Mouse (Mus musculus) embryonic facial prominence, embryonic 12.5 days (tissue): ENCODE results near the gene Etnk1. TPM values are rescaled to one million over a fixed set of nuclear protein-coding genes. Genes with fewer than 3 reads are reported as not detected.

Experiments used
- ATAC-seq: fragments of 200-750 bp; cut with Nextera tagmentation; 2 replicates; pipeline ENCODE4 v1.8.0; 2017; ENCODE audit not compliant: insufficient number of reproducible peaks, insufficient read depth, low FRiP score, low TSS enrichment
- H3K27ac ChIP-seq: fragments of 300-500 bp; sonication (generic); 2 replicates; pipeline ENCODE4 v1.5.1; 2016; ENCODE audit warnings: mild to moderate bottlenecking
- H3K27me3 ChIP-seq: fragments of 300-500 bp; sonication (generic); 2 replicates; pipeline ENCODE4 v1.6.1; 2016; ENCODE audit warnings: mild to moderate bottlenecking, moderate library complexity
- H3K36me3 ChIP-seq: fragments of 300-500 bp; sonication (generic); 2 replicates; pipeline ENCODE4 v1.6.1; 2016; ENCODE audit warnings: mild to moderate bottlenecking
- H3K4me1 ChIP-seq: fragments of 300-500 bp; sonication (generic); 2 replicates; pipeline ENCODE4 v1.6.1; 2016
- H3K4me2 ChIP-seq: fragments of 300-500 bp; sonication (generic); replicated peaks from 2 replicates; pipeline ENCODE4 v1.6.1; 2016; ENCODE audit warnings: mild to moderate bottlenecking, moderate library complexity
- H3K4me3 ChIP-seq: fragments of 300-500 bp; sonication (generic); 2 replicates; pipeline ENCODE4 v1.5.1; 2016; ENCODE audit warnings: mild to moderate bottlenecking
- H3K9ac ChIP-seq: fragments of 300-500 bp; sonication (generic); 2 replicates; pipeline ENCODE4 v1.6.1; 2016; ENCODE audit warnings: mild to moderate bottlenecking, moderate library complexity
- H3K9me3 ChIP-seq: fragments of 300-500 bp; sonication (generic); 2 replicates; pipeline ENCODE4 v1.6.1; 2016; ENCODE audit warnings: mild to moderate bottlenecking, moderate library complexity
- WGBS: fragments of 180-500 bp; shearing (Covaris S2); methylation state at CpG from one replicate; pipeline ENCODE4 v1.1.7; 2016; 5-methylcytosine and 5-hydroxymethylcytosine counted together
- polyA plus RNA-seq: library from polyadenylated mRNA; unstranded; fragments of >200 nt; fragmentation: Nextera tagmentation; extraction: Ambion mirVana; gene quantifications from 2 replicates; pipeline ENCODE4 v1.2.1, GENCODE M21; 2016

Gene Etnk1
- polyA plus RNA-seq, 1 experiment from 2014 or later: 30.7 TPM

DNA sequence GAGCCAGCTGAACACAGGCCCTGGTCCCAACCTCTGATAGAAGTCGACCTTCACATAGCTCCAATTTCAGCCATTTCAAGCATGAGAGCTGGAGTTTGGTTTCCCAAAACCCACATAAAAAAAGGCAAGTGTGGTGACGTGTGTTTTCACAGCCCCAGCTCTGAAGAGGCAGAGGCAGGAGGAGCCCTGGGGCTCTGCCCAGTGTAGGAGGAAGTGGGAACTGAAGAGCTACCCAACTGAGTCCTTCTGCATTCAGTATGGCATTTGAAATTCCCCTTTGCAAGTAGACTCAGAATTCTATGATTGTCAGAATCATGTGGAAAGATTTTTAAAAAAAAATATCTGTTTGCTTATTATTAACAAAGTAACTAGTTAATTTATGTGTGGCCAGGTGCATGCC is 63.9 kb downstream of the Etnk1 start:
- WGBS: 63% methylated on average over 2 of the region's 2 CpGs

DNA sequence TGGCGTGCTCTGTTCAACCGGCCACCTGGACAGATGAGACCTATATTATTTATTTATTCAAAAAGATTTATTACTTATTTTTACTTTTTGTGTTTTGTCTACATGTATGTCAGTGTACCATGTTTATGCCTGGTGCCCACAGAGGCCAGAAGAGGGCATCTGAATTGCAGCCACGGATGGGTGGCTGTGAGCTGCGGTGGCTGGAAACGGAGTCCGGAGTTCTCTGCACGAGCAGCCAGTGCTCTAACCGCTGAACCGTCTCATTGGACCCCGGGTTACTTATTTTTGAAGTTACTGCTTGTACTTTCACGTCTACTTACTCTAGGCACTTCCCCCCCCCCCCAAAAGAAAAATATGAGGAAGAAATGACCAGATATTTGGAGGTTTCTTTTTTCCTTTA is 65.7 kb downstream of the Etnk1 start:
- WGBS: 87% methylated on average over 11 of the region's 11 CpGs
- no peaks in the 10 kb centered on the region for H3K36me3 ChIP-seq
- H3K4me1 ChIP-seq: no peaks in the 10 kb centered on the region
- H3K27me3 ChIP-seq: no peaks in the 10 kb centered on the region
- no peak overlapping the region for H3K4me3 ChIP-seq
- no peak overlapping the region for H3K27ac ChIP-seq
- H3K4me2 ChIP-seq: no peak overlapping the region
- no peaks in the 10 kb centered on the region for H3K9me3 ChIP-seq
- H3K9ac ChIP-seq: no peak overlapping the region
- no peak for ATAC-seq

More for the DNA sequence above, 63.9 kb downstream of the Etnk1 start:
- no peak overlapping the region for H3K4me3 ChIP-seq
- H3K27me3 ChIP-seq: no peaks in the 10 kb centered on the region
- H3K36me3 ChIP-seq: no peaks in the 10 kb centered on the region
- no peaks in the 10 kb centered on the region for H3K4me1 ChIP-seq
- H3K27ac ChIP-seq: no peak overlapping the region
- no peak for ATAC-seq
- H3K9me3 ChIP-seq: no peaks in the 10 kb centered on the region
- no peak overlapping the region for H3K4me2 ChIP-seq
- H3K9ac ChIP-seq: no peak overlapping the region

DNA sequence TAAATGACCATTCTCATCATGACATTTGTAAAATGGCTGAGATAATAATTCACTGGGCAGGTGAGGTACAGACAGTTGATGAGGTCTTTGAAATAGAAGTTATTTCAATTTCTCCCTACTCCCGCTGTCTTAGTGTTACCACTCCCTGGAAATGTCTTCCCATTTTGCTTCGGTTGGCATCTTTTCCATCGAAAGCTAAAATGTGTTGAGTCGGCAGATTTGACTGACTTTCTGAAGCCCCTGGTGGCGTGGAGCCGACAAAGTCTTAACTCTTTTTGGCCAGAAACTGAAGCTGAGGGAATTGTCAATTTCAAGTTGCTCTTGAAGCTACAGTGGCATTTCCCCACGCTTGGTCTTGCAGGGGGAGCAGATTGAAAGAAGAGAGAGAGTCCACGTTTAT is 67.8 kb downstream of the Etnk1 start:
- Histone ChIP-seq H3K27ac (no peak overlapping the region), H3K4me2 (no peak overlapping the region), H3K27me3 (no peaks in the 10 kb centered on the region), H3K9me3 (no peaks in the 10 kb centered on the region), H3K9ac (no peak overlapping the region), H3K4me1 (no peaks in the 10 kb centered on the region), H3K36me3 (no peaks in the 10 kb centered on the region), H3K4me3 (no peak overlapping the region)
- no peak for ATAC-seq
- WGBS: 82% methylated on average over 8 of the region's 8 CpGs

DNA sequence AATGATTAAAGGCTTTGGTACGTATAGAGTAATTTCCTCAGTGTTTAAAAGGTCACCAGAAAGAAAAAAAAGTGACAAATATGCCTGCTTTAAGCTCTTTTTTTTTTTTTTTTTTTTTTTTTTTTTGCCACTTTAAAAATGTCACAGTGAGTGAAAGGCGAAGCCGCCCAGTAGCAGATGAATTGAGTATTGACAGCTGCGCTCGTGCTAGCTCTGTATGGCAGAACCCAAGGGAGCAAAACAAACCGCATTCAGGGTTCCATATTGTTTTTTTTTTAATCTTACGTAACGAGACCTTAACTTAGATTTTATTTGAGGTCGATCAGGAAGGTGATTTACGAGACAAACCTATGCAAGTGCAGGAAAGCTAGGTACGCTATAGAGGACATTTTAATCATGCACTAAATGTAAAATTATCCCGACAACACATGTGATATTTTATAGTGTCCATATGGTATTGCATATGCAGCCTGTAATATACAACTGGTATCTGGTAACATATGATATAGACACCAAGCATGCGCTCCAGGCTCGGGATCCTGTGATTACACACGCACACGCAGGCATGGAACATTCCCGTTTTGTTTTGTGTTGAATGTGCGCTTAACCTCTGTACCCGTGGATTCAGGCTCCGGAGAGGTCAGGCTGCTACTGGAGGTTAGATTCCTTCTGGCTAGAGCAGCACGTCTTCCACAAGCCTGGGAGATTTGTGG is 72.5 kb downstream of the Etnk1 start:
- no peaks in the 10 kb centered on the region for H3K36me3 ChIP-seq
- H3K27ac ChIP-seq: no peak overlapping the region
- no peaks in the 10 kb centered on the region for H3K9me3 ChIP-seq
- 66% methylated on average over 21 of the region's 21 CpGs for WGBS
- ATAC-seq: no peak
- H3K4me2 ChIP-seq: no peak overlapping the region
- H3K4me1 ChIP-seq: no peaks in the 10 kb centered on the region
- H3K27me3 ChIP-seq: no peaks in the 10 kb centered on the region
- H3K4me3 ChIP-seq: no peak overlapping the region
- H3K9ac ChIP-seq: no peak overlapping the region

DNA sequence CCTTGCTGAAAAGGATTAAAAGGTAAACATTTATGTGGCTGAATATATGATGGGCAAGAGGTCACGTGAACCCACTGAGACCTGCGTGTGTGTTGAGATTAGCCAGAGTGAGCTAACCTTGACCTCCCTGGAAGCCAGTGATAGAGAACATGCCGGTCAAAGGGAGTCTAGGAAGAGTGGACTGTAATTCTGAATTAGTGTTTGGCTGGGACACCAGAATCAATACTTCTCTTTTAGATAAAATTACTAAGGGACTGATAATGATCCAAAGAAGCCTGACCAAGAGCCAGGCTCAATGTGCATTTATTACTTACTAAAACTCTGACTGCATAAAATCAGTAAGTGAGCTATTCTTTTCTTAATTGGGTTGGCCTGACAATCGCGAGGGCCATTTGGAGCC is 76.2 kb downstream of the Etnk1 start:
- no peaks in the 10 kb centered on the region for H3K27me3 ChIP-seq
- no peak overlapping the region for H3K4me2 ChIP-seq
- no peak overlapping the region for H3K4me3 ChIP-seq
- no peaks in the 10 kb centered on the region for H3K36me3 ChIP-seq
- 88% methylated on average over 5 of the region's 5 CpGs for WGBS
- no peak overlapping the region for H3K27ac ChIP-seq
- no peak for ATAC-seq
- no peaks in the 10 kb centered on the region for H3K9me3 ChIP-seq
- no peaks in the 10 kb centered on the region for H3K4me1 ChIP-seq
- H3K9ac ChIP-seq: no peak overlapping the region

DNA sequence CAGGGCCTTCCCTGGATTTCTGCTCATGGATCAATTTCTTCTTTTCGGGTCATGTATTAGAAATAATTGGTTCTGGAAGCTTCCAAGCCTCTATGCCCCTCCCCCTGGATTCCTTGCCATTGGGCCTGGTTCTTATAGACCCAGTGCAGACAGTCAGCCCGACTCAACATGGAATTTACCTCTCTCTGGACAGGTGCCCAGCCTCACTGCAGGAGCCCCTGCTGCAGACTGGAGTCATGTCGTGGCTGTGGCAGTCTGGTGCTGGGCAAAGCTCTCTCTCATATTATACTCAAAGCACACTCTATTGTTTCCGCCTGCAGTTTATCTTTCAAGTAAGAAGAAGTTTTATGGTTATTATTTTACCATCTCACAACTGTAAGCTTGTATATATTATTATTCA is 90.9 kb downstream of the Etnk1 start:
- 71% methylated on average over 4 of the region's 4 CpGs for WGBS
- H3K9ac ChIP-seq: no peak overlapping the region
- H3K27ac ChIP-seq: no peak overlapping the region
- H3K4me2 ChIP-seq: no peak overlapping the region
- no peaks in the 10 kb centered on the region for H3K36me3 ChIP-seq
- H3K4me1 ChIP-seq: peaks cover 10% of the 10 kb centered on the region; the same call in 1 of the 2 replicates
- no peak for ATAC-seq
- H3K27me3 ChIP-seq: 0 out of 2 replicates have a peak, but pooled peaks cover 13% of the 10 kb centered on the region
- H3K4me3 ChIP-seq: no peak overlapping the region
- H3K9me3 ChIP-seq: no peaks in the 10 kb centered on the region

DNA sequence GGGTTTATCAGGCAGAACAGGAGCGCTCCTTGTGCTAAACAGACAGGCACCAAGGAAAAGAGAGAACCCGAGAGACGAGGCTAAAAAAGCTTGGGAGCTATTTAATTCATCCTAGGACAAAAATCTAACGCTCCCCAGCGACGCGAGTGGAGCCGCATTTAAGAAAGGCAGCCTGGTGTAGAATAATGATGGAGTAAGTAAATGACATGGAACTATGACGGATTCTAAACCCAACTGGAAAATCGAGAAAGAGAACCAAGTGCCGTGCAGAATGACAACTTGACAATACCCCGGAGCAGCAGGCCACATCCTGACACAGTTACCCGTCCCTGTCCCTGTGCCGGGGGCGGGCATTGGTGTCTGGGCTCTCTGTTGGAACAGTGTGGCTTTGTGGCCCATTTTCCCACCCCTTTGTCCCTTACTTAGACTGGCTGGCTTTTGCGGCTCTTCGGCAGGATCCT is 92.2 kb downstream of the Etnk1 start:
- no peak overlapping the region for H3K27ac ChIP-seq
- WGBS: 47% methylated on average over 17 of the region's 17 CpGs
- no peaks in the 10 kb centered on the region for H3K9me3 ChIP-seq
- ATAC-seq: no peak
- H3K4me3 ChIP-seq: no peak overlapping the region
- H3K27me3 ChIP-seq: 0 out of 2 replicates have a peak, but pooled peaks cover 13% of the 10 kb centered on the region
- no peak overlapping the region for H3K9ac ChIP-seq
- H3K4me1 ChIP-seq: peaks cover 10% of the 10 kb centered on the region; the same call in 1 of the 2 replicates
- H3K4me2 ChIP-seq: no peak overlapping the region
- no peaks in the 10 kb centered on the region for H3K36me3 ChIP-seq

DNA sequence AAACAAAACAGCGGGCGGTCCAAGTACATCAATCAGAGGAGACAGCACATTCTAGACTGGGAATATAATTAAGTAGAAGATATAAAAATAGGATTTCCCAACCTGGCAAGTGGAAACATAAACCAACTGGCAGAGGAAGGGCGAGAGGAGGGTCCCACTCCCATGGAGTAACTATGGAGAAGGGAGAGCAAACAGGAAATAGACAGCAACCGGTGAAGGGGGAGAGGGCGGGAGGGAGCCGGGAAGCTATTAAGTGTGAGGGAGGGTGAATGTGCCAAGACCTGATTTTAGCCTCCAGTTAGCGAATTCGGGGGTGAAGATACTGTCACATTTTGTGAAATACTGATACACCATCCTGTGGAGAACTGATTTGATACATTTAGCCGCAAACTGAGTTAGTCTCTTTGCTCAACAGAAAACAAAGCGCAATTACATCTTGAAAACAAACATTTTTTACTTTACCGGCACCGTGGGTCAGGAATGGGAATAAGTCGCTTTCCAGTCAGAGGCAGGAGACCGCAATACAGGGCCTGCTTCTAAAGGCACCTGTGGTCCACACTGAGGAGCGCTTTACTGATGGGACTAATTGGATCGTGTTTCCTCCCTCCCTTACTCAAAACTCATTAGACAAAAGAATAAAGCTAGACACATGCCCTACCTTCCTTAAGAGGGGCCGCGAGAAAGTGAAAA is 93.0 kb downstream of the Etnk1 start:
- H3K4me1 ChIP-seq: peaks cover 10% of the 10 kb centered on the region; the same call in 1 of the 2 replicates
- no peak overlapping the region for H3K27ac ChIP-seq
- H3K27me3 ChIP-seq: 0 out of 2 replicates have a peak, but pooled peaks cover 13% of the 10 kb centered on the region
- no peak overlapping the region for H3K9ac ChIP-seq
- H3K9me3 ChIP-seq: no peaks in the 10 kb centered on the region
- peak overlapping the region; percentile 21; the same call in 1 of the 2 replicates for H3K4me2 ChIP-seq
- H3K36me3 ChIP-seq: no peaks in the 10 kb centered on the region
- H3K4me3 ChIP-seq: no peak overlapping the region
- 47% methylated on average over 18 of the region's 18 CpGs for WGBS
- ATAC-seq: no peak

DNA sequence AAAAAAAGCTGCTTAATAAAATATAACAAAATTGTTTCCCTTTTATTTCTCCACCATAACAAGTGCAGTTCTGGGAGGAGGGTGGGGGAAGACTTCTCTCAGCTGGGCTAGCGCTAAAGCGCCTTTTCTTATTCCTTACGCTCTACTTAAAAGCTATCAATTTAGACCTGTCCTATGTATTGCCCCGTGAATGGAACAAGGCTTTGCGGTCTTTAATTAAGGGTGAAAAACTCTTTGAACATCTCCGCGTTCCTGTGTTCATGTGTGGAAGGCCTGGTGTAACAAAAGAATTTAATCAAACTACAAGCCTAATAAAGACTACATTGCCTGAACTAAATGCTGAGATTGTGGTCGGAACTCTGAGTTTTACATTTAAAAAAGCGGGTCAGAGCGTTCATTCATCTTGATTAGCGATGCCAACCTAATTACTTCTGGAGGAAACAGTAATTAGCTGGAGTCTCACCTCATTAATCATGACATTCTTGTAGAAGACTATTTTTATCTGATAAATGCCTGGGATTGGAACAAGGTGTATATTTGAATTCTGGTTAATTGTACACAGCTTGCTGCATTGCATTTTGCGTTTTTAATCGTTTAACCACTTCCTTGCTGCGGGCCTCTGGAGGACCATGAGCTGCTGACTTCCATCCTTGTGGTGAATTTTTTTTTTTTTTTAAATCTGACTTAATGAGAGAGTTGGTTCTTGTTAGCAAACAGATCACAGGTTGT is 93.7 kb downstream of the Etnk1 start:
- H3K27ac ChIP-seq: no peak overlapping the region
- no peak overlapping the region for H3K9ac ChIP-seq
- no peaks in the 10 kb centered on the region for H3K9me3 ChIP-seq
- no peak for ATAC-seq
- no peak overlapping the region for H3K4me3 ChIP-seq
- no peak overlapping the region for H3K4me2 ChIP-seq
- WGBS: 49% methylated on average over 14 of the region's 14 CpGs
- 0 out of 2 replicates have a peak, but pooled peaks cover 13% of the 10 kb centered on the region for H3K27me3 ChIP-seq
- no peaks in the 10 kb centered on the region for H3K36me3 ChIP-seq
- H3K4me1 ChIP-seq: peaks cover 10% of the 10 kb centered on the region; the same call in 1 of the 2 replicates

DNA sequence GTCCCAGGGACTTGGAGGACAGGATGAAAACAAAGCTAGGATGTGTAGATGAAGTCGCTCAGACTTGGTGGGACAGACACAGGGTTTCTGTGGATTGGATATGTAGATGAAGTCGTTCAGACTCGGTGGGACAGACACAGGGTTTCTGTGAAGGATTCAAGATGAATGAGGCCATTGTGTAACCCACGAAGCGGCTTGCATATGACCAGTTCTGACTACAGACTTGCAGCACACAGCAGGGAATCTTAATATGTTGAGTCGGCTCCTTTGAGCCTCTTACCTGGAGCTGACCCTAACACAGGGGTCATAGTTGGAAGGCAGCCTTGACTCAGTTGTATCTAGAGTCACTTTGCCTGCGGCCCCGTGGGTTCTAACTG is 94.3 kb downstream of the Etnk1 start:
- H3K4me1 ChIP-seq: peaks cover 10% of the 10 kb centered on the region; the same call in 1 of the 2 replicates
- H3K9ac ChIP-seq: no peak overlapping the region
- no peaks in the 10 kb centered on the region for H3K9me3 ChIP-seq
- H3K4me3 ChIP-seq: no peak overlapping the region
- H3K27ac ChIP-seq: peak overlapping the region; percentile 12; the same call in 1 of the 2 replicates
- no peak overlapping the region for H3K4me2 ChIP-seq
- 0 out of 2 replicates have a peak, but pooled peaks have one; percentile 15 for ATAC-seq
- H3K27me3 ChIP-seq: 0 out of 2 replicates have a peak, but pooled peaks cover 13% of the 10 kb centered on the region
- no peaks in the 10 kb centered on the region for H3K36me3 ChIP-seq
- WGBS: 43% methylated on average over 8 of the region's 8 CpGs

DNA sequence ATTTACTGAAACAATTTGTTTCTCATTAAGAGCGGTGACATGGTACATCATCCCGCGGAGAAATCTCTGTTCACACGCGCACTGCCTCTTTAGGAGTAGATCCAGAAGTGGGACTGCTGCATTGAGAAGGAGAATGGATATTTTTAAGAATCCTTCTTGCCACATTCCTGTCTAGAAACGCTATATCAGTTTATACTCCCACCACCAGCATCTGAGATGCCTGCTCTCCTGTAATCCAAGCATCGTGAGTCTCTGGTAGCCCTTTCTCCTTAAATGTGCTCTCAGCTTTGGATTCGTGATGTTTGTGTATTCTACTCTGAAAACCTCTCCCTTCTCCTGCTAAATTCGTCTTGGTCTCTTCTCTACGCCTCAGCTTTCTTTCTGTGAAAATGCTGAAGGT is 98.5 kb downstream of the Etnk1 start:
- no peak overlapping the region for H3K9ac ChIP-seq
- H3K36me3 ChIP-seq: no peaks in the 10 kb centered on the region
- ATAC-seq: no peak
- H3K27ac ChIP-seq: no peak overlapping the region
- 0 out of 2 replicates have a peak, but pooled peaks cover 4% of the 10 kb centered on the region for H3K27me3 ChIP-seq
- H3K9me3 ChIP-seq: no peaks in the 10 kb centered on the region
- no peak overlapping the region for H3K4me3 ChIP-seq
- no peaks in the 10 kb centered on the region for H3K4me1 ChIP-seq
- no peak overlapping the region for H3K4me2 ChIP-seq
- 85% methylated on average over 10 of the region's 10 CpGs for WGBS
